Mouse (Mus musculus) midbrain, embryonic 12.5 days (tissue): ENCODE results near the gene Frmd4b. TPM values are rescaled to one million over a fixed set of nuclear protein-coding genes. Genes with fewer than 3 reads are reported as not detected.
"Not testable (repeated sequence)": the region's sequence is repeated elsewhere in the genome, so short reads cannot be mapped to it uniquely, and the experiment has no call there.

Experiments used
- ATAC-seq: fragments of 200-750 bp; cut with Nextera tagmentation; 2 replicates; pipeline ENCODE4 v1.8.0; 2017; ENCODE audit warnings: low read depth, moderate TSS enrichment, moderate library complexity; ENCODE audit not compliant: low FRiP score
- H3K27ac ChIP-seq: fragments of 300-500 bp; sonication (generic); replicated peaks from 2 replicates; pipeline ENCODE4 v1.5.1; 2016; ENCODE audit warnings: mild to moderate bottlenecking
- H3K27me3 ChIP-seq: fragments of 300-500 bp; sonication (generic); 2 replicates; pipeline ENCODE4 v1.6.1; 2016; ENCODE audit warnings: mild to moderate bottlenecking
- H3K36me3 ChIP-seq: fragments of 300-500 bp; sonication (generic); 2 replicates; pipeline ENCODE4 v1.6.1; 2016
- H3K4me1 ChIP-seq: fragments of 300-500 bp; sonication (generic); 2 replicates; pipeline ENCODE4 v1.6.1; 2016
- H3K4me2 ChIP-seq: fragments of 300-500 bp; sonication (generic); replicated peaks from 2 replicates; pipeline ENCODE4 v1.6.1; 2016; ENCODE audit warnings: mild to moderate bottlenecking, moderate library complexity
- H3K4me3 ChIP-seq: fragments of 300-500 bp; sonication (generic); 2 replicates; pipeline ENCODE4 v1.5.1; 2016; ENCODE audit warnings: mild to moderate bottlenecking
- H3K9ac ChIP-seq: fragments of 300-500 bp; sonication (generic); replicated peaks from 2 replicates; pipeline ENCODE4 v1.6.1; 2016; ENCODE audit warnings: mild to moderate bottlenecking, moderate library complexity
- H3K9me3 ChIP-seq: fragments of 300-500 bp; sonication (generic); 2 replicates; pipeline ENCODE4 v1.6.1; 2016; ENCODE audit warnings: mild to moderate bottlenecking
- WGBS: fragments of 180-500 bp; shearing (Covaris S2); methylation state at CpG from one replicate; pipeline ENCODE4 v1.1.7; 2016; 5-methylcytosine and 5-hydroxymethylcytosine counted together
- polyA plus RNA-seq: library from polyadenylated mRNA; unstranded; fragments of >200 nt; fragmentation: Nextera tagmentation; extraction: Ambion mirVana; gene quantifications from 2 replicates; pipeline ENCODE4 v1.2.1, GENCODE M21; 2016

The Frmd4b gene
- polyA plus RNA-seq, 1 experiment from 2014 or later = 33.8 TPM

DNA sequence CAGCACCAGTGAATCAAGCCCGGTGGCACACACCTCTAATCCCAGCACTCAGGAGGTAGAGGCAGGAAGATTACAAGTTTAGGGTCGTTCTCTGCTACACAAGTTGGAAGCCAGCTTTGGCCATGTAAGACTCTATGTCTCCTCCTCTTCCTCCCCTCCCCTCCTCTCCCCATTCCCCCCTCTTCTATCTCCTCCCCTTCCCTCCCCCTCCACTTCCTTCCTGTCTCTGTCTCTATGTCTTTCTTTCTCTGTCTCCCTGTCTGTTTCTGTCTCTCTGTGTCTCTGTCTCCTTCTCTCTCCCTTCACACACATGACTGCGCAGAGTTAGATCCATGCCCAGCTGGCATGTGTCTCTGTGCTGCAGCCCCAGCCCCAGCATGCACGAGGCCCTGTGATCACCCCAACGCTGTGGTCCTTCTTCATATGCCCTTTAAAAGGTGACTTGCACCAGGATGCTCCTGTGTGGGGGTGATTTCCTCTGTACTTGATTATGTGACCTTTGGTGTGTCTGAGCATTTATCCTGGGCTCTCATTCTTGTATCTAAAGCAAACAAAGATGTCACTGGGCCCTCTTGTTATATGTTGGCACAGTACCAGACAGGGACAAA, 340.3 kb downstream of the Frmd4b start:
- 67% methylated on average over 5 of the region's 5 CpGs for WGBS
- ATAC-seq = no peak

DNA sequence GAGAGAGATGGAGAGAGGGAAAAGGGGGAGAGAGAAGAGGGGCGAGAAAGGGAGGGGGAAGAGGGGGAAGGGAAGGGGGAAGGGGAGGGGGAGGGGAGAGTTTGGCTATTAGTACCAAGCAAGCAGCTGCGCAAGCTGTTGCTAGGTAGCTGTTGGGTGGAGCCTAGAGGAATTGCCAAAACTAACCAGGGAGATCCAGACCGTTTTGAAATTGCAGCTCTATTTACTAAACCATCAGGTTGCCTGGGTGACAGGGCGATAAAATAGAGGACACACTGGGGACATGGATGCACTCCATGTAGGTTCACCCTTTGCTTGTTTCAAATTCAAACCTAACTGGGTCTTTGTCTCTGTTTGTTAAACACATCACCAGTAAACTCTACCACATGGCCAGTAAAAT, 341.0 kb downstream of the Frmd4b start:
- Histone ChIP-seq H3K4me2 (0 out of 2 replicates have a peak overlapping the region, but pooled peaks have one; percentile 11), H3K4me1 (peaks cover 14% of the 10 kb centered on the region), H3K9me3 (no peaks in the 10 kb centered on the region), H3K36me3 (no peaks in the 10 kb centered on the region), H3K4me3 (no peak overlapping the region), H3K27me3 (peaks cover 31% of the 10 kb centered on the region), H3K9ac (no peak overlapping the region), H3K27ac (no peak overlapping the region)
- ATAC-seq = no peak
- 21% methylated on average over 4 of the region's 4 CpGs for WGBS

More for the DNA sequence above, 340.3 kb downstream of the Frmd4b start:
- H3K9ac ChIP-seq = no peak overlapping the region
- no peaks in the 10 kb centered on the region for H3K9me3 ChIP-seq
- no peak overlapping the region for H3K4me2 ChIP-seq
- peaks cover 14% of the 10 kb centered on the region for H3K4me1 ChIP-seq
- H3K36me3 ChIP-seq = no peaks in the 10 kb centered on the region
- no peak overlapping the region for H3K4me3 ChIP-seq
- H3K27ac ChIP-seq = no peak overlapping the region
- H3K27me3 ChIP-seq = peaks cover 31% of the 10 kb centered on the region

DNA sequence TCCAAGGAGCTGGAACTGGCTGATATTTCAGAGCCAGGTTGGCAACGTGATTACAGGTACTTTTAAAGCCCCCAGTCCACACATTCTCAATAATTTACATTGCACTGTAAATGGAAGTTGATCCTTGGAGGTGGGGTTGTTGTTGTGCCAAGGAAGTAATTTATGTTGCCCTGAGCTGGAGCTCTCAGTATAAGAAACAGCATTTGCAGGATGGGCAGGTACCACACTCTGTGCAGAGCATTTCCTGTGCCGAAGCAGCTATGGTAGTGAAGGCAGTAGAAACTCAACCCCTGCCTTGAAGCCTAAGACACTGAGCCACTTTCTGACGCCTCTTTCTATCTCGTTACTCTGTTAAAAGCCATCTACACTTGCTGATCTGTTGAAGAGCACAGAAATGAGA, 341.6 kb downstream of the Frmd4b start:
- peaks cover 14% of the 10 kb centered on the region for H3K4me1 ChIP-seq
- H3K4me2 ChIP-seq = no peak overlapping the region
- no peak overlapping the region for H3K9ac ChIP-seq
- H3K9me3 ChIP-seq = no peaks in the 10 kb centered on the region
- H3K27me3 ChIP-seq = peaks cover 30% of the 10 kb centered on the region
- no peaks in the 10 kb centered on the region for H3K36me3 ChIP-seq
- H3K27ac ChIP-seq = no peak overlapping the region
- no peak for ATAC-seq
- H3K4me3 ChIP-seq = no peak overlapping the region
- WGBS = 62% methylated on average over 4 of the region's 4 CpGs

DNA sequence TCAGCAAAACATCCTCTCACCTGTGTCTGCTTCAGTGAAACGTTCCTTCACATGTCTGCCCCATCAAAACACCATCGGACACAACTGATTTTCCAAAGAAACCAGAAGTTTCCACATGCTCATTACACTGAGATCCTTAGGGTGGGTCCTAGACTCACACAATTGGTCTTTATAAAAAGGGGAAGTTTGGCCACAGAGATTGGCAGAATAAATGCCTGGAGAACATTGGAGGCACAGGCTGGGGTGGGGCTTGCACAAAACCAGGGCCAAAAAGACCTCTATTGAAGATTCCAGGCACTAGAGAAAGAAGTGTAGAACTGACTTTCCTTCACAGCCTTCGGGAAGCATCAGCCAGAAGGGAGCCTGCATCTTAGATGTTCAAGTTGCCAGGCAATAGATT, 343.6 kb downstream of the Frmd4b start:
- Histone ChIP-seq H3K27me3 (peaks cover 10% of the 10 kb centered on the region), H3K4me2 (no peak overlapping the region), H3K4me1 (peaks cover 17% of the 10 kb centered on the region), H3K9ac (no peak overlapping the region), H3K9me3 (no peaks in the 10 kb centered on the region), H3K4me3 (no peak overlapping the region), H3K36me3 (no peaks in the 10 kb centered on the region), H3K27ac (no peak overlapping the region)
- ATAC-seq = no peak
- WGBS = 87% methylated on average over 3 of the region's 3 CpGs

DNA sequence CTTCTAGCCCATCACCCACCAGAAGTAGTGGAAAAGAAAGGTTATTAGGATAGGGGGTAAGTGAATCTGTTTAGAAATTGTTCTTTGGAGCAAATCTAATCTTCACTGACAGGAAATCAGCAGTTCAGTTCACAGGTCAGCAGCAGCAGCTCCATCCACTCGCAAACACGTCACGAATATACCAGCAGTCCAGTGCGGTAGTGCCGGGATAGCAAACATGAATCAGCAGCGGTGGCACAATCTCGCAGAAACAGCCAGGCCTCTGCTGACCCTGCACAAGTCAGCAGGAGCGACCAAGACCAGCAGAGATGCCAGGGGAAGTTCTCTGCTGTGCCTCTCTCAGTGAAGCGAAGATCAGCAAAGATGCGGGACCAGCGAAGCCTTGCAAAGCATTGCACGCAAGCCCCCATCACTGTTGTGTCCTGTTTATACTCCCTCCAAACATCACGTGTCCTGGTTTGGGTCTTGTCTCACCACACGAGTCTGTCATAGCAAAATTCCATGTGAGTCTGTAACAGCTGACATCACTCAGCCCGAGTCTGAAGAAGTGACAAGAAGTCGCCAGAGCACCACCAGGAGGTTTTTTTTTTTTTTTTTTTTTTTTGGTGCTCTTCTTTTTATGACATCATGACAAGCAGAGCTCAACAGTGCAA, 344.2 kb downstream of the Frmd4b start:
- no peaks in the 10 kb centered on the region for H3K36me3 ChIP-seq
- H3K4me2 ChIP-seq = no peak overlapping the region
- peaks cover 13% of the 10 kb centered on the region for H3K4me1 ChIP-seq
- peaks cover 10% of the 10 kb centered on the region for H3K27me3 ChIP-seq
- ATAC-seq = no peak
- H3K4me3 ChIP-seq = no peak overlapping the region
- no peaks in the 10 kb centered on the region for H3K9me3 ChIP-seq
- H3K27ac ChIP-seq = no peak overlapping the region
- 82% methylated on average over 16 of the region's 16 CpGs for WGBS
- no peak overlapping the region for H3K9ac ChIP-seq

DNA sequence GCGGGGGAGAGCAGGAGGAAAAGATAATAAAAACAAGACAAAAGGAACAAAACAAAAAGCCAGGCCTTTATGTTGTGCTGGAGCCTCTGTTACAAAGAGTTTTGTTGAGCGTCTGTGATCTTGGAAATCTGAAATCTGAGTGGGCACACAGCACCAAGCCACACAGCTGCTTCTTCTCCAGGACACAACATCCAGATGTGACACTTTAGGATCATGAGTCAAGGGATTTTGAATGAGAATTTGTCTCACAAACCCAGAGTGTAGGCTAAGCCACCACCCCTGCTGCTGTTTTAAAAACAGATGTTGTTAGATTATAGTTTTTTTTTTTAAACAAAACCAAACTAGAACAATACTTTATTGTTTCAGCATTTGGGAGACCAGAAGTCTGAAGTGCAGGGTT, 345.0 kb downstream of the Frmd4b start:
- no peaks in the 10 kb centered on the region for H3K36me3 ChIP-seq
- H3K4me2 ChIP-seq = no peak overlapping the region
- WGBS = 56% methylated on average over 2 of the region's 2 CpGs
- peaks cover 11% of the 10 kb centered on the region; the same call in 1 of the 2 replicates for H3K4me1 ChIP-seq
- H3K9me3 ChIP-seq = no peaks in the 10 kb centered on the region
- no peak overlapping the region for H3K9ac ChIP-seq
- no peak for ATAC-seq
- H3K27me3 ChIP-seq = peaks cover 10% of the 10 kb centered on the region
- no peak overlapping the region for H3K27ac ChIP-seq
- no peak overlapping the region for H3K4me3 ChIP-seq

DNA sequence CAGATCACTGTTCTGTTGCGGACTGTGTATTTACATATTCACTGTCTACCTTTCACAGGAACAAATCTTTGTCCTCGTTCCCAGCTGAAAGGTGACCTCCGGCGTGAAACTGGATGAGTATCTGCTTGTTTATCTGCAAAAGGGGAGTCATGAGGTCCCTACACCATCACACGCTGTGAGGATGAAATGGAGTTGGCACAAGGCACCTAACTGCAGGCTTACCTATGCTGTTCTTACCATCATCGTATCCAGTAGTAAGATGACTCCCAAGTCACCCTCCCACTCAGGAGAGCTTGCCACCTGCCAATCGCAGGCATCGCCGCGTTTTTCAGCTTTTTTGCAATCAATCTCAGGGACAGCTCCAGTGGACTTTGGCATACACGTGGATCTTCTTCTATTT, 347.7 kb downstream of the Frmd4b start:
- H3K27me3 ChIP-seq = no peaks in the 10 kb centered on the region
- 82% methylated on average over 11 of the region's 11 CpGs for WGBS
- H3K4me3 ChIP-seq = no peak overlapping the region
- H3K4me2 ChIP-seq = no peak overlapping the region
- no peak overlapping the region for H3K9ac ChIP-seq
- H3K27ac ChIP-seq = no peak overlapping the region
- no peaks in the 10 kb centered on the region for H3K9me3 ChIP-seq
- H3K4me1 ChIP-seq = peaks cover 3% of the 10 kb centered on the region; the same call in 1 of the 2 replicates
- H3K36me3 ChIP-seq = no peaks in the 10 kb centered on the region
- no peak for ATAC-seq

DNA sequence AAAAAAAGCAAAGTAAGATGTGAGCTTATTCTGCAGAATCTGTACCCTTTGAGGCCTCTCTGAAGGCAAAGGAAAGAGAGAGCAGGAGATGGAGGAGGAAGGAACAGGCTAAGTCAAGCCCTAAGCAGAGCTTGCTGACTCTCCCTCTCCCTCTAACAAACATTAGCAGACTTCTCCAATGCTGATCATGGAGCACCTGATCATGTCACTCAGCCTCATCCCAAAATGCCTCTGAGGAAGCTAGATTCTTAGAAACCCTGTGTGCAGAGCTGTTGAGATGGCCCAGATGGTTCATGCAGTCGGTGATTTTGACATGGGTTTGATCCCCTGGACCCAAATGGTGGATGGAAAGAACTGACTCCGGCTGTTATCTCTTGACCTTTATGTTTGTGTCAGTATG, 350.2 kb downstream of the Frmd4b start:
- no peaks in the 10 kb centered on the region for H3K36me3 ChIP-seq
- WGBS = 89% methylated on average over 2 of the region's 2 CpGs
- H3K27me3 ChIP-seq = no peaks in the 10 kb centered on the region
- no peak overlapping the region for H3K27ac ChIP-seq
- no peak overlapping the region for H3K9ac ChIP-seq
- peaks cover 3% of the 10 kb centered on the region; the same call in 1 of the 2 replicates for H3K4me1 ChIP-seq
- no peak overlapping the region for H3K4me3 ChIP-seq
- H3K4me2 ChIP-seq = no peak overlapping the region
- no peak for ATAC-seq
- H3K9me3 ChIP-seq = no peaks in the 10 kb centered on the region

DNA sequence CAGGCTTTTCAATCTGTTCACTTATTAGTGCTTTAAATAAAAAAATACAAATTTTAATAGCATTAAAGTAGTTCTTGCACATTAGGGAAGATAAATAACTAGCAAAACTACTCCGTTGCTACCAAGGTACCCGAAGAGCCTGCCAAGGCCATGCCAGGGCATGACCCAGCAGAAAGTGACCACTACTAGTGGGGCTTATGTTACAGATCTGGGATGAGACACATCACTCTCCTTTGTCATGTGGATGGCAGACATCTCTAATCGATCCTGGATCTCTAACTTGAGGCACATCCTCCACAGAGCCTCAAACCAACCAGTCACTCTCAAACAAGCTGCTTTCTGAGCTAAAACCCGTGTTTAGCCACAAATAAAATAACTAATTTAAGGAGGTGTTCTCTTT, 350.7 kb downstream of the Frmd4b start:
- Histone ChIP-seq H3K4me2 (no peak overlapping the region), H3K4me1 (peaks cover 3% of the 10 kb centered on the region; the same call in 1 of the 2 replicates), H3K9ac (no peak overlapping the region), H3K4me3 (no peak overlapping the region), H3K9me3 (no peaks in the 10 kb centered on the region), H3K36me3 (no peaks in the 10 kb centered on the region), H3K27me3 (no peaks in the 10 kb centered on the region), H3K27ac (no peak overlapping the region)
- WGBS = 78% methylated on average over 4 of the region's 4 CpGs
- no peak for ATAC-seq

DNA sequence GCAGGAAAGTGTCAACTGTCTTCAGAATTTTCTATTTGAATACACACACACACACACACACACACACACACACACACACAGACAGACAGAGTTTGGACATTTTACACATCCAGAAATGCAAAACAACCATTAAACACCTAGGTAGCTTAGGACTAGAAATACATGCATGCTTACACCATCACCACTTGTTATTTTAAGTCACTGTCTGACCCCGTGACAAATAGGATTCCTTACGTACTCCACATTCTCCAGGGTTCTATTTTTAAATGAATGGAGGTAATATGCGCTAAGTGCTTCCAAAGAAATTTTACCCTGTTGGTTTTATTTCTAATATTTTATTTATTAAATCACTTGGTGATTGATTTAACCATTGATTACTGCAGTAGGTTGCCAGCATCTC, 351.6 kb downstream of the Frmd4b start:
- no peak overlapping the region for H3K4me3 ChIP-seq
- H3K9me3 ChIP-seq = no peaks in the 10 kb centered on the region
- H3K36me3 ChIP-seq = no peaks in the 10 kb centered on the region
- peaks cover 3% of the 10 kb centered on the region; the same call in 1 of the 2 replicates for H3K4me1 ChIP-seq
- no peaks in the 10 kb centered on the region for H3K27me3 ChIP-seq
- ATAC-seq = no peak
- H3K4me2 ChIP-seq = no peak overlapping the region
- no peak overlapping the region for H3K9ac ChIP-seq
- WGBS = 85% methylated on average over 3 of the region's 3 CpGs
- H3K27ac ChIP-seq = no peak overlapping the region

DNA sequence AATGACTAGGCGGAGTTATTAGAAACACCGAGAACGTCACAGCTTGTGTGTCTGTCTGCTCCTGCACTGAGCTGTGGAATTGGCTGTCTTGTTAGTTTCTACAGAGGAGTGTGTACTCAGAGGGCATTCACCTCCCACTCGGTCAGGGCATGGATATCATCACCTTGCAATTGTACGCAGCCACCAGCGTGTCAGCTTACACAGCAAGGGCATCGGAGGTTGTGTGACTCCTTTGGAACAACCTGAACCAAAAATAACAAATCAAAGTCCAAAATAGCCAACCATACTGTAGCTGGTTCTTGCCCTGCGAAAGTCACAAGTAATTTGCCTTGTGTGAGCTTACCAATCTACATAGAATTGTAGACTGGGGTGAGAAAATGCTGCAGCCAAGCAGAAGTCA, 352.1 kb downstream of the Frmd4b start:
- Histone ChIP-seq H3K27me3 (no peaks in the 10 kb centered on the region), H3K9ac (no peak overlapping the region), H3K27ac (no peak overlapping the region), H3K36me3 (no peaks in the 10 kb centered on the region), H3K4me1 (peaks cover 3% of the 10 kb centered on the region; the same call in 1 of the 2 replicates), H3K4me2 (no peak overlapping the region), H3K4me3 (no peak overlapping the region), H3K9me3 (no peaks in the 10 kb centered on the region)
- ATAC-seq = no peak
- 87% methylated on average over 8 of the region's 8 CpGs for WGBS

DNA sequence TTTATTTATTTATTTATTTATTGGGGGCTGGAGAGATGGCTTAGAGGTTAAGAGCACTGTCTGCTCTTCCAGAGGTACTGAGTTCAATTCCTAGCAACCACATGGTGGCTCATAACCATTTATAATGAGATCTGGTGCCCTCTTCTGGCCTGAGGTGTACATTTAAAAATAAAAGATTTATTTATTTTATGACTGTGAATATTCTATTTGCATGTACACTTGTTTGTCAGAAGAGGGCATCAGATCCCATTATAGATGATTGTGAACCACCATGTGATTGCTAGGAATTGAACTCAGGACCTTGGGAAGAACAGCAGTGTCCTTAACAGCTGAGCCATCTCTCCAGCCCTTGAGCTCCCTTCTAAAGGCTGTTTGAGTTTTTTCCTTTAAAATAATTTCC, 353.6 kb downstream of the Frmd4b start:
- not testable (repeated sequence) for H3K4me2 ChIP-seq, H3K9ac ChIP-seq, H3K27me3 ChIP-seq, H3K9me3 ChIP-seq, H3K4me1 ChIP-seq, H3K4me3 ChIP-seq, H3K36me3 ChIP-seq, ATAC-seq, H3K27ac ChIP-seq

DNA sequence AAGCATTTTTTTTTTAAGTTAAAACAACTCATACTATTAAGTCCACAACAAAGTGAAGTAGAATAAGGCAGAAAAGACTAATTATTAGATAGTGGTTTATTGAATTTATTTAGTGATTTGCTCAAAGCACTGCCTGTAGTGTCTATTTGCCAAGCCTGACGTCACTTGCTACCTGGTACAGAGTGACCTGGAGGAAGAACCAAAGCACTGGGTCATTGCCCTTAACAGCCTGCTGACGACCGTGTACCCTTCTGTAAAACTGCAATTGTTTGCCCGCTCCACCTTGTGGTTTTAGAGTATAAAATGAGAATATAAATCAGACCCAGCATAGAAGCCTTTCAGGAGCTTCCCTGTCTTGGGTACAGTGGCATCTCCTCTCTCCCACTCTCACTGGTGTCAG, 355.1 kb downstream of the Frmd4b start:
- no peak overlapping the region for H3K4me2 ChIP-seq
- 72% methylated on average over 4 of the region's 4 CpGs for WGBS
- H3K27me3 ChIP-seq = no peaks in the 10 kb centered on the region
- H3K9ac ChIP-seq = no peak overlapping the region
- H3K9me3 ChIP-seq = no peaks in the 10 kb centered on the region
- no peak overlapping the region for H3K4me3 ChIP-seq
- ATAC-seq = no peak
- H3K36me3 ChIP-seq = no peaks in the 10 kb centered on the region
- no peak overlapping the region for H3K27ac ChIP-seq
- H3K4me1 ChIP-seq = no peaks in the 10 kb centered on the region
